Mouse (Mus musculus) MEL (cell line): ENCODE data around the gene Kcnj15.

ENCODE experiments used
- CTCF ChIP-seq, 3 experiments: IDR thresholded peaks in 2 of 3; conservative IDR thresholded peaks in 1 of 3; 2 replicates each; pipeline ENCODE4 v1.5.1; 2011 to 2012; ENCODE audit warnings: low read length in 3 of 3, low read depth in 2 of 3, mild to moderate bottlenecking in 2 of 3, improper control_type of control experiment in 1 of 3, inconsistent platforms in 1 of 3, mixed read lengths in 1 of 3, moderate library complexity in 1 of 3; ENCODE audit not compliant: control insufficient read depth in 1 of 3, insufficient read depth in 1 of 3, poor library complexity in 1 of 3, severe bottlenecking in 1 of 3
- EP300 ChIP-seq, 2 experiments: IDR thresholded peaks; 2 replicates each; pipeline ENCODE4 v1.6.1; 2011; ENCODE audit warnings: improper control_type of control experiment in 2 of 2, low read length in 2 of 2, low read depth in 1 of 2, mild to moderate bottlenecking in 1 of 2
- MAFK ChIP-seq: IDR thresholded peaks from 2 replicates; pipeline ENCODE4 v1.6.1; 2011; ENCODE audit warnings: low read depth, mild to moderate bottlenecking, low read length, improper control_type of control experiment, borderline replicate concordance
- MAX ChIP-seq: IDR thresholded peaks from 2 replicates; pipeline ENCODE4 v1.6.1; 2011; ENCODE audit warnings: low read length, improper control_type of control experiment
- MYB ChIP-seq: IDR thresholded peaks from 2 replicates; pipeline ENCODE4 v1.6.1; 2011; ENCODE audit warnings: mild to moderate bottlenecking, low read depth, low read length, improper control_type of control experiment
- NRF1 ChIP-seq: IDR thresholded peaks from 2 replicates; pipeline ENCODE4 v1.6.1; 2014; ENCODE audit warnings: low read depth, mild to moderate bottlenecking, inconsistent platforms, low read length, improper control_type of control experiment, moderate library complexity; ENCODE audit not compliant: poor library complexity, insufficient read depth, severe bottlenecking
- POLR2A ChIP-seq, 2 experiments: IDR thresholded peaks; 2 replicates each; pipeline ENCODE4 v1.6.1; 2011 to 2012; ENCODE audit warnings: low read length in 2 of 2, mild to moderate bottlenecking in 2 of 2, control low read depth in 1 of 2, improper control_type of control experiment in 1 of 2, low read depth in 1 of 2, moderate library complexity in 1 of 2; ENCODE audit not compliant: control insufficient read depth in 1 of 2, insufficient read depth in 1 of 2, poor library complexity in 1 of 2
- POLR2AphosphoS5 ChIP-seq: IDR thresholded peaks from 2 replicates; pipeline ENCODE4 v1.6.1; 2012; ENCODE audit warnings: low read depth, borderline replicate concordance, mild to moderate bottlenecking, inconsistent platforms, low read length, moderate library complexity, mixed read lengths
- RAD21 ChIP-seq: IDR thresholded peaks from 2 replicates; pipeline ENCODE4 v1.6.1; 2011; ENCODE audit warnings: mild to moderate bottlenecking, low read depth, low read length, improper control_type of control experiment
- TAL1 ChIP-seq: IDR thresholded peaks from 2 replicates; pipeline ENCODE4 v1.6.1; 2012; ENCODE audit warnings: mild to moderate bottlenecking, inconsistent platforms, low read length, moderate library complexity, mixed read lengths
- TCF12 ChIP-seq: IDR thresholded peaks from 2 replicates; pipeline ENCODE4 v1.6.1; 2014; ENCODE audit warnings: low read depth, mild to moderate bottlenecking, inconsistent platforms, low read length, improper control_type of control experiment, moderate library complexity
- ZKSCAN1 ChIP-seq: IDR thresholded peaks from 2 replicates; pipeline ENCODE4 v1.6.1; 2012; ENCODE audit warnings: low read depth, mild to moderate bottlenecking, inconsistent platforms, low read length, improper control_type of control experiment, moderate library complexity
- ZMIZ1 ChIP-seq: IDR thresholded peaks from 2 replicates; pipeline ENCODE4 v1.6.1; 2012; ENCODE audit warnings: low read depth, mild to moderate bottlenecking, inconsistent platforms, low read length, improper control_type of control experiment, moderate library complexity

DNA sequence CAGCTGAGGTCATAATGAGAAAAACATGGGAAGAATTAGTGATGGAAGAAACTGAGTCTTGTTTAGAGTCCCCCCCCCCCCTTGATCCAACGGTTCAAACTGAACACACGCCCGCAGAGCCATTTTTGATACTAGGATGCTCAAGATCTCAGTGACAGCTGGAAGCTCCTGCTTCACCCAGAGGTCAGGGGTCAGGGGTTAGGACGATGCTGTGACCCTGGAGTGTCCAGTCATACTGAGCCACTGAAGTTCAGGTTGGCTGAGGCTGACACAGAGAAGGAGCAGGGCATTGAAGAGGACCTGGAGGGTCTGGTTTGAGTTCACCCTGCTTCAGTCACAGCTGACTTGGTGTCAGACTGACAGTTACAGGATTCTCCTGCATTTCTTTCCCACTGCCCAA is 4.4 kb downstream of the Kcnj15 start:
- TF ChIP-seq EP300 (IDR thresholded peaks at IDR 0.05; ENCODE audit: low read depth in 1 of 2, low read length in 2 of 2) (no peak), CTCF (IDR thresholded peaks at IDR 0.05 in 2 of 3, conservative IDR thresholded peaks at IDR 0.05 in 1 of 3; ENCODE audit: control insufficient read depth in 1 of 3, insufficient read depth in 1 of 3, low read depth in 2 of 3, low read length in 3 of 3, poor library complexity in 1 of 3, severe bottlenecking in 1 of 3) (no peak), ZKSCAN1 (no peak), TAL1 (no peak), MYB (no peak), RAD21 (no peak), TCF12 (no peak), MAX (no peak), POLR2A (IDR thresholded peaks at IDR 0.05; ENCODE audit: control insufficient read depth in 1 of 2, insufficient read depth in 1 of 2, low read depth in 1 of 2, low read length in 2 of 2, poor library complexity in 1 of 2) (no peak), NRF1 (no peak), MAFK (no peak), ZMIZ1 (no peak), POLR2AphosphoS5 (no peak)
